Mouse (Mus musculus) heart, postnatal 14 days (tissue): ENCODE data around the gene Nckap1. TPM values are rescaled to one million over a fixed set of nuclear protein-coding genes. Genes with fewer than 3 reads are reported as not detected.

ENCODE experiments used
- DNase-seq, 2 experiments: peaks; one replicate each; pipeline ENCODE4 v3.0.0; 2021 to 2022
- intact Hi-C: fragments of 180-260 bp; cut with DNase I; formaldehyde crosslinking; loops from one replicate; pipeline ENCODE4 v1.15.1; 2025
- long read RNA-seq, 2 experiments: library from polyadenylated mRNA; stranded (forward); transcript quantifications; one replicate each; pipeline ENCODE4 v2.0.0; 2021
- total RNA-seq, 2 experiments: library from RNA; stranded (reverse); gene quantifications; 2 replicates each; pipeline ENCODE4 v1.2.3; 2021

The Nckap1 gene
- total RNA-seq: 10 to 100 TPM; 69.9 to 72.2 TPM
- long read RNA-seq, experiment 1, full-length matches to known transcripts: 39 of 50 reads
- long read RNA-seq, experiment 1, partial matches to known transcripts: 7 of 50 reads
- long read RNA-seq, experiment 1, other reads (novel, unspliced or antisense): 4 of 50 reads
- long read RNA-seq, experiment 2, full-length matches to known transcripts: 22 of 31 reads
- long read RNA-seq, experiment 2, partial matches to known transcripts: 8 of 31 reads
- long read RNA-seq, experiment 2, other reads (novel, unspliced or antisense): 1 of 31 reads

DNA sequence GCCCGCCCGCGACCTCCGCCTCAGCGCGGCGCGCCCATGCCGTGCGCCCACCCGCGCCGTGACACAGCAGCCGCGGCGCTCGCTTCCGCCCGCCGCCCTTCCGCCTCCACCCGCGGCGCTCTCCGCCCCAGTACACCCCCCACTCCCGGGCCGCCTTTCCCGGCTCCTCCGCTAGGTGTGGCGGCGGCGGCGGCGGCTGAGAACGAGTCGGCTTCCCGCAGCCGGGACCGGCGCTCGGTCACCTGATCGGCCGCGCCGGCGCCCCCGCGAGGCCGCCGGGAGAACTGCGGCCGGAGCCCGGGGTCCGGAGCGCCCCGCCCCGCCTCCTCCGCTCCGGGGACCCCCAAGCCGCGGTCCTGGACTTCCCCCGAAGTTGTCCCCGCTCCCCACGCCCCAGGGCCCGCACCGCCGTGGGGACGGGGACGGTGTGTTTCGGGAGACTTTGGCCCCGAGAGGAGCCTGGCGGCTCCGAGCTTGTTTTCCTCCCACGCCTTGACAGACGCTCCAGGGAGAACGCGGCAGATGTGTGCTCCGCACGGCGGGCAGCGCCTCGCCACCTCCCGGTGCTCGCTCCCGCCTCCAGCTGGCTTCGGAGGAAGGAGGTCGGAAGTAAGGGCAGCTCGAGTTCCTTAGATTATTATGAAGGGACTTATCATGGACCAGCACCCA is at the start of gene Nckap1:
Nckap1 (minus strand) TSS at position 338 of the 669 bp plus-strand sequence.
- intact Hi-C loops: loop anchor here (2.0 kb wide), 2 partner anchors 36 to 58 kb away; partner anchors contain the start of genes Dusp19 and Nup35
- peak; percentile 95 to 96 for DNase-seq

DNA sequence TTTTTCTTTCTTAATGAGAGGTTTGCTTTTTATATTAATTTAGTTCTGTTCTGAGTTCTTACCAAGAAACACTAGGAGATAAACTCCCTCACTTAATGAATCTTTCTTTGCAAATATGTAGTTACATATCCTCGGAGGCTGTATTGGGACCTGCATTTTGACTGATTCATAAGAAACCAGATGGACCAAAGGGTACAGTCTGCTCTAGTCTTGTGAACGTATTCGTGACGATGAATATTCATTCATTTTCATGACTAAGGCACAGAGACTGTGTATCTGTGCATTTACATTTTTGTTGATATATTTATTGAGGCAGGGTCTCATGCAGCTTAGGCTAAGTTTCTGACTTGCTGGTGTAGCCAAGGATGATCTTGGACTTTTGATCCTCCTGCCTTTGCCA is 43.3 kb upstream of the Nckap1 start:
- DNase-seq: no peak
- intact Hi-C loops: no loop called here

DNA sequence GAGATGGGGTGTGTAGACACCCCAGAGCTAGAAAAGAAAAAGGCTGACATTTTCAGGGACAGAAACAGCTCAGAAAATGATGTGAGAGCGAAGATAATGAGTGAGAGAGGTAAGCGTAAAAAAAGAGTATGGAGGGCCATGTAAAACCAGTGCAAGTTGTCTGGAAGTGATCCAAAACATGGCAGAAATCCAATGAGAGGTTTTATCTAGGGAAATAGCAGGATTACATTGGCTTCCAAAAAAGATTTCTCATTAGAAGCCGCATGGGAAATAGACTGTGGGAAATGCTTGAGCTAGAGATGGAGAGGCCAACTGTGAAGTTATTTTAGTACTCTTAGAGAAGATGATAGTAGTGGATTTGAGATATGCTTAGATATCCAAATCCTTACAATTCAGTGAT is 40.7 kb upstream of the Nckap1 start:
- intact Hi-C loops: loop anchor here (2.0 kb wide), 1 partner anchor 17 kb away; no protein-coding TSS in a partner anchor
- DNase-seq: peak in 1 of 2 experiments; percentile 8

DNA sequence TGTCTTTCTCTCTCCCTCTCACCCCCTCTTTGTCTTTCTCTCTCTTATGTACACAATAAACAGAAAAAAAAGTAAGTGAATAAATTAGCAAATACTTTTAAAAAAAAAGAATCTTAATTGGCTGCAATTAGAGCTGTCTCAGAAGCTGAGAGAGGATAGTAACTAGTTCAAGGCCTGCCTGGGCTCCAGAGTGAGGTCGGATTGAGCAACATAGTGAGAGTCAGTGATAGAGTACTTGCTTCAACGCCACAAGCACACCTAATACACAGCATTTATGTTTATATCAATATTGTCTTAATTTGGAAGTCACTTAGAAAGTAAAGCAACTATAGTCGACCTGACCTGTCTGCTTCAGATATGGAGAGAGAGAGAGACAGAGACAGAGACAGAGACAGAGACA is 37.8 kb upstream of the Nckap1 start:
- intact Hi-C loops: no loop called here
- DNase-seq: no peak

DNA sequence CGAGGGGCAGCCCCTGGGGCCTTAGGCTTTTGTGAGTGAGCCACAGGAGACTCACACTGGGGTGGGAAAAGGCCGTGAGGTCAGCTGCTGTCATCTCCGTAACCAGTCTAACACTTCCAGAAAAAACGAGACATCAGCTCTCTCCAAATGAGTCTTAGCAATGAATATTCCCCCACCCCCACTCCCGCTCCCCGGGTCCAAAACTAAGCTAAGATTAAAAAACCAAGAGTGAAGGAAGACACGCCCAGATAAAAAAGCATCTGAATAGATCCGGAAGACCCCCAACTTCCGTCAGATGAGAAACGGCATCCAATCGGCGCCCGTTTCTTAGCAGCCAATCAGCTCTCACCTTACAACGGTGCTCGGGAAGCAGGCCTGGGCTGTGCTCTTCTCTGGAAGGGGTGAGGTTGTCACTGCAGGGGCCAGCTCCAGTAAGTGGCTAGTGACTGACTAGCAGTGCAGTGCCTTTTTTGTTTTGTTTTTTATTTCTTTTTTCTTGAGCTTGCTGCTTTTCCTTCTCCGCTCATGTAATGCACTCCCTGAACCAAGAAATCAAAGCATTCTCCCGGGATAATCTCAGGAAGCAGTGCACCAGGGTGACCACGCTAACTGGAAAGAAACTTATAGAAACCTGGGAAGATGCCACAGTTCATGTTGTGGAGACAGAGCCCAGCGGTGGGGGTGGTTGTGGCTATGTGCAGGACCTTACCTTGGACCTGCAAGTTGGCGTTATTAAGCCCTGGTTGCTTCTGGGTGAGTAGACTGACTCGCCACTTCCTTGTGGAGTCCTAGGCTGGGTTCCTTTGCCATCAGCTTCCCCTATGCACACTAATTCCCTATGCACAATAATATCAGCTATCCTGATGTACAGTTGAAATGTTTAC is 35.9 kb upstream of the Nckap1 start, which contains the start of the genes Dusp19 and Nup35:
Dusp19 (plus strand) TSS at position 192 of the 884 bp plus-strand sequence.
Nup35 (plus strand) TSS at position 383 of the 884 bp plus-strand sequence.
- intact Hi-C loops: loop anchor here (2.0 kb wide), 1 partner anchor 36 kb away; the partner anchor contains the start of gene Nckap1
- DNase-seq: peak; percentile 94 to 97

GRCm38 (mm10) chr2:80612796-80613195 is 31.6 kb upstream of the Nckap1 start:
- DNase-seq: no peak
- intact Hi-C loops: no loop called here

DNA sequence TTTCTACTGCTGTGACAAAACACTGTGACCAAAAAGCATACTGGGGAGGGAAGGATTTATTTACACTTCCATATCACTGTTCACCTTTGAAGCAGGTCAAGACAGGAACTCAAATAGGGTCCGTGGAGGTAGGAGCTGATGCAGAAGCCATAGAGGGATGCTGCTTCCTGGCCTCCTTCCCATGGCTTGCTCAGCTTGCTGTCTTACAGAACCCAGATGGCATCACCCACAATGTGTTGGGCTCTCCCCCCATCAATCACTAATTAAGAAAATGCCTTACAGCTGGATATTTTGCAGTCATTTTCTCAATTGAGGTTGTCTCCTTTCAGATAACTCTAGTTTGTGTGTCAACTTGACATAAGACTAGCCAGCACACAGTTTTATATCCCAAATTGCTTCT is 31.1 kb upstream of the Nckap1 start:
- no peak for DNase-seq
- intact Hi-C loops: no loop called here

- DNase-seq: no peak
- intact Hi-C loops: no loop called here
These were observed 22.7 kb upstream of the Nckap1 start for GRCm38 (mm10) chr2:80603771-80604426.

GRCm38 (mm10) chr2:80602756-80603155 is 21.6 kb upstream of the Nckap1 start:
- DNase-seq: no peak
- intact Hi-C loops: no loop called here

GRCm38 (mm10) chr2:80600611-80601010 is 19.4 kb upstream of the Nckap1 start:
- intact Hi-C loops: no loop called here
- no peak for DNase-seq

DNA sequence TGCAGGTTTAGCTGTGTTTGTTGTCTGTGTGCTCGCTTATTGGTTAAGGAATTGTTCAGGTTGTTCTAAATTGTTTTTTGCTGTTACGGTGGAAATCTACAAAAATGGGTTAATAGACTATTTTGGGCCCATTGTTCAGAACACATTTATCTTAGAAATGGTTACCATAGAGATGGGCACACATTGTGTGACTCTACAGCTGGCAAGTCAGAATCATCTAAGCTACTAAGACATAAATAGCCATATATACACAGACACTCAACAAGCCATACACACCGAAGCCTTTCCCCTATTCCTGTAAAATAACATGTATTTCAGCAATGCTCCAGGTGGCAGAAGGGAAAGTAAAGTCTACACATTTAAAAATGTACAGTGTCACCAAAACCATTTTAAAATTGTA is 18.7 kb upstream of the Nckap1 start:
- intact Hi-C loops: no loop called here
- no peak for DNase-seq

- DNase-seq: no peak
These were observed 15.8 kb upstream of the Nckap1 start for GRCm38 (mm10) chr2:80596960-80597359.

DNA sequence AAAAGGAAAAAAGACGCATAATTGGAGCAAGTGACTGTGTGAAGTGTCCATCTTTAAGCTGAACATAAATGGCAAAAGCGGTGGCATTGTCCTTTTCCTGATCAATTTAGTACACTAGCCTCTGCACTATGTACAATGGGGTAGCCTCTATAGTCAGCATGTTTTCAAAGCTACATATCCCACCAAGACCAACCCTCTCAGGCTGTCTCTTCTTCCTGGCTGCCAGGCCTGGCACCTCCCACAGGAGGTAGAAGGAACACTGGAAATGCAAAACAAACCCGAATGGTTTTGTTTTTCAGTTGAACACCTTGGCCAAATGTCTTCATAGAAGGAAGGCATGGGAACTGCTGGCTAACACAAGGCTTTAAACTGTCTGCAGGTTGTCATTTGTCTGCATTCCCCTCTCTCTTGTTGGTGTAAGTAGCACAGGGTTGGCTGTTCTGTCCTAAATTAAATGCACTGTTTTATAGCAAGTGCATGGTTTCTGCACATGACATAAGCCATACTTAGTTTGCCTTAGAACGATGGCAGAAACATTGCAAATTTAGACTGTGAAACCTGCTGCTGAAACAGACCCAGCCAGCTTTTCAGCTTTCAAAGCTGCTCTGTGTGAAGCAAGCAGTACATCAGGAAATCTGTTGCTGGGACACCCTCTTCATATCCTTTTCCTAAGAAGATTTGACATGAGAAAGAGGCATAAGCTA is 13.2 kb upstream of the Nckap1 start:
- intact Hi-C loops: no loop called here
- no peak for DNase-seq

More at GRCm38 (mm10) chr2:80596960-80597359, 15.8 kb upstream of the Nckap1 start:
- intact Hi-C loops: no loop called here

- intact Hi-C loops: no loop called here
- DNase-seq: no peak
These were observed 1.2 kb upstream of the Nckap1 start for GRCm38 (mm10) chr2:80582356-80582755.

DNA sequence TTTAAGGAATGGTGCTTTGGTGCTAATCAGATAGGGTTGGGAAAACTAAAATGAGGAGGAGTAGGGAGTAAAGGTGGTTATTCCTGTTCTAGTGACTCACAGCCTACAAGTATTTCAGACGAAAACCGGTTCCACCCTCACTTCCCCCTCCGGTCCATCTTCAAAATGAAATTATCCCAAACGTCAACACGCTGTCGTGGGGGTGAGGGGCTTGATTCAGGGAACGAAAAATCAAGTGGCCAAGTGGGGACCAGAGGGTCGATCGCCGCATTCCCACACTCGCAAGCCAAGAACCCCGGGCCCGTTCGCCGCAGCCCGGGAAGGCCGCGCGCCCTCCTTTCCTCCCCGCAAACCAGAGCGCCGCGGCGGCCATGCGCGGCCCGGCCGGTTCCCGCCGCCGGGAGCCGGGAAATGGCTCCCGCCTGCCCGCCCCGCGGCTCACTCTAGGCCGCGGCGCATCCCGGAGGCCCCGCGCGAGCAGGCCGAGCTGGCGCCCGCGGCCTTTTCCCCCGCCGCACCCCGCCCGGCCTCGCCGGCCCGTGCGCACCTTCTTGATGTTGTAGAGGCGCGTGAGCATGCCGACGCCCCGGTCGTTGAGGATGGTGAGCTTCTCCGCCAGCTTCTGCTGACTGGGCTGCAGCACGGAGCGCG is 744 bp downstream of the Nckap1 start:
- intact Hi-C loops: loop anchor here (2.0 kb wide), 2 partner anchors 36 to 58 kb away; partner anchors contain the start of genes Dusp19 and Nup35
- peak in 1 of 2 experiments; percentile 51 for DNase-seq

DNA sequence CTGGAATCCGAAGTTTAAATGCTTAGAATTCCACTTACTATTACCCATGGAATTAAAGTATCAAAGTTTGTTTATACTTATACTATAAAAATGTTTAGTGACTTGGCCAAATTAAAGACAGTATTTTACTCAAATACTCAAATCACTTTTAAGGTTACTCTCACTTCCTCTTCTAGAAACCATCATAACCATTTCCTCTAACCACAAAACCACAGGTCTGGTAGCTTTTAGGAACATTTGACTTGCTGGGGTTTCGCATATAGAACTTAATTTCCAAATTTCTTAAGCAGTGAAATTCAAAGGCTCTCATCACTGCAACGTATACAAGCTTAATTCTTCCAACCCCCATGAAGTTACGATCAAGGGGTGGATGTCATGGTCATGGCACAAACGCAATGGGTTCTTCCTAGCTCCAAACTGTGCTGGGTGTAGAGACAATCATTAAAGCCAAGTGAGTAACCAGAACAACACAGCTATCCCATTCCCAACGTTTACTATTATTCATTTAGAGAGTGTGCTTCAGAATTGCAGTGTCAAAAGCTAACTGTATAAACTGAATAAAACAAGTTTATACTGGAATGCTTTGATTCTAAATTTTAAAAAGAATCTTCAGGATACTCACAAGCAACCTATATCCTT is 1.8 kb downstream of the Nckap1 start:
- intact Hi-C loops: no loop called here
- no peak for DNase-seq

DNA sequence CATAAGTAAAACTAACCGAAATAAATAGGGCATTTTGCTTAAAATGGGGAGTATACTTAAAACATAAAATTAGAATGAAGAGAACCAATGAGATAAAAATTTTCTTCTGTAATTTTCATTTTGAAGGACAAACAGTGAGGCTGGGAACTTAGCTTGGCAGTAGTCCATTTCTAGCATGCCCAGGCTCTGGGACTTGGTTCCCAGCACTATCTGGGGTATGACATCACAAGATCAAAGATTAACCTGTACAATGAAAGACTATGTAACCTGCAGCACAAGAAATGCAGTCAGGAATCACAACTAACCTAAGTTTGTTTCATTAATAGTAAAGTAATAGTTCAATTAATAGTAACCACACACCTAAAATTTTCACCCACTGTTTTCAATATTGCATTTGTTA is 3.9 kb downstream of the Nckap1 start:
- no peak for DNase-seq
- intact Hi-C loops: loop anchor here (2.0 kb wide), 1 partner anchor 14 kb away; no protein-coding TSS in a partner anchor

- intact Hi-C loops: no loop called here
- DNase-seq: no peak
These were observed 10.5 kb downstream of the Nckap1 start for GRCm38 (mm10) chr2:80570656-80571055.
